Mouse (Mus musculus) left cerebral cortex, adult 9 months (tissue): ENCODE data around the gene Lpo.

Experiments used
- DNase-seq, 2 experiments: peaks; one replicate each; pipeline ENCODE4 v3.0.0; 2022; ENCODE audit warnings: low spot score in 2 of 2

Gene Lpo

DNA sequence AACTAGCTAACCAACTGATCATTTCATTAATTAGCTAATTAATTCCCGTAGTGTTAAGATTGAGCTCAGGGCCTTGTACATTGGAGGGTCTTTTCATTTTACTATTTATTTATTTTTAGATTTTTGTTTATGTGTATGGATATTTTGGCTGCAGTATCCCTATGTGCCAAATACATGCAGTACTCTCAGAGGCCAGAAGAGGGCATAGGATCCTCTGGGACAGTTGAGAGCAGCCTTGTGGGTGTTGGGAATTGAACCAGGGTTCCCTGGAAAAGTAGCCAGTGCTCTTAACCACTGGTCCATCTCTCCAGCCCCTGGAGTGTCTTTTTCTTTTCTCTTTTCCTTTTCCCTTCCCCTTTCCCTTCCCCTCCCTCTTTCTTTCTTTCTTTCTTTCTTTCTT lies 22.6 kb downstream of the Lpo start:
- no peak for DNase-seq

DNA sequence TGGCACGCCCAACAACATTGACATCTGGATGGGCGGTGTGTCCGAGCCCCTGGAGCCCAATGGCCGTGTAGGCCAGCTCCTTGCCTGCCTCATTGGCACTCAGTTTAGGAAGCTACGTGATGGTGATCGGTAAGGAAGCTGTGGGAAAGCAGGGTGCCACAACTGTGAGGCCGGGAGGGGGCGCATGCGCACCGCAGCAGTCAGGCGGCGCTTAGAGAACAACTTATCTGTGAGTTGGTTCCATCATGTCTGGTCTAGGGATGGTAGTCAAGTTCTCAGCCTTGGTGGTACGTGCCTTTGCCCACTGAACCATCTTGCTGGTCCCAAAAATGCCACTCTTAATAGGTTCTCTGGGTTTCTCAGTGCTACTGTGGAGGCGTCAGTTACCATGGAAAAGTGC lies 25.5 kb downstream of the Lpo start:
- peak in 1 of 2 experiments; percentile 46 for DNase-seq

DNA sequence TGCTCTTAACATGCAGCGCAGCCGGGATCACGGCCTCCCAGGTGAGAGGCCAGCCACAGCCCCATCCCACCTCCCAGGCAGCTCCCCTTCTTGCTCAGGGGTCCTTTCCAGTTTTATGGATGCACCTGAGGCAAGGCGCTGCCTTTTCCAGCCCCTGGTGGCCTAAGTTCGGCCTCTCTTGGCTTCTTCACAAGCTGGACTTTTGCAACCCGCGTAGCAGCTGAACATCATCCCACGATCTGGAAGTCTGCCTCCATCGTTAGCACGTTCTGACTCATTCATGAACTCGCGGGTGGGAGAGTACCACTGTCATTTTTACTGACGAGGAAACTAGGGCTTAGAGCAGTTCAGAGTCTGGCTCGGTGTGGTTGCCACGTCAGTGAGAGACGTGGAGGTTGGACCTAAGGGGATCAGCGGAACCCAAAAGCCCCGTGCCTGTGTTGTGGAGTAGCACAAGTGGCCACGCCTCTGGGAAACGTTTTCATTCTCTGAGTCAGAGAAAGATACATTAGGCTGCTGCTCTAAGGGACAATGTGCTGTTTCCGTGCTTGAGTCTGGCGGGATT lies 26.3 kb downstream of the Lpo start:
- DNase-seq = peak; percentile 28 to 63

DNA sequence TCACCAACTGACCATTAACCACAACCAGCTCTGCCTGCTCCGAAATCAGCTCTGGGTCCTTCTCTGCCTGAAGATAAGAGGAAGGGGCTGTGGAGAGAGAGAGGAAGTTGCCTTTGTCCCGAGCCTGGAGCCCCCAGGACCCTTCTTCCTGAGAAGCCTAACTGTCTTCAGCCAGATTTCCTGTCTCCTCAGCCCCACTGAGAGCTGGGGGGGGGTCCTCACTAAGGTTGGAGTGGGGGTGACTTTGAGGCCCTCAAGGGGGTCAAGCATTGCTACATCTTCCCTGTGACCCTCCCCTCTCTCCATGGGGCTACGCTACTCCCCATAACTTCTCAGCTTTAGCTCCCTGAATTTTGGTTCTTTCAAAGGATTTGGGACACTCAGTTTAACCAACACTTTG lies 34.6 kb downstream of the Lpo start, which contains the start of gene Mpo:
Gene Mpo (plus strand): TSS at position 122 of the 400 bp plus-strand sequence.
- no peak for DNase-seq

DNA sequence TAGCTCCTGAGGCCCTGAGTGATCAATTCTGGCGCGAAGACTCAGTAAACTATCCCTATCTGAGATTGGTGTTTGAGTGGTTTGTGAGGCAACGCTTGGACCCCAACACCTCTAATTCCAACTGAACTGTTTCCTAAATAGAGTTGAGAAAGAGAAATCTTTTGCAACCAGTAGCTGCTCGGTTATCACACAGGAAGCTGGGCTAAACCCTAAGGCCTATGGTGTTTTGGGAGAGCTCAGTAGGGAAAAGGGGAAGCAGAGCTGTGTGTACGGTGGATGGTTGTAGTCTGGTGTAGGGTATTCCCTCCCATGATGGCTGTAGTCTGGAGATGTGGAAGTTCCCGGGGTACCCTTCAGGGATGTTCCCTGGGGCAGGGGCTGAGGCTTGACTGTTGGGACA lies 38.0 kb downstream of the Lpo start:
- DNase-seq = no peak

DNA sequence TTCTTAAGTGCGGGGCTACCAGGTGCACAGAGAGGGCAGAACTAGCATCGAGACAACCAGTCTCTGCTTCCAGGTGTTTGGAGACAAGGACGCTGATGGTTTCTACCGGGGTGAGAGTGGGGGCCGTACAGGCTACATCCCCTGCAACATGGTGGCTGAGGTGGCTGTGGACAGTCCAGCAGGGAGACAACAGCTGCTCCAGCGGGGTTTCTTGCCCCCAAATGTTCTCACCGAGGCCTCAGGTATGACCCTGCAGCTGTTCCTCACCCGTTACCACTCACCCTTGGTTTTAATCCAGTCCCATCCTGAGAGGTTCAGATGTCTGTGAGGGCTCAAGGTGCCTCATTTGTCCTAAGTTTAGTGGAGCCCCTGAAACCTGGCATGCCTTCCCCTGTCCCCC lies 48.0 kb downstream of the Lpo start:
- DNase-seq = no peak

DNA sequence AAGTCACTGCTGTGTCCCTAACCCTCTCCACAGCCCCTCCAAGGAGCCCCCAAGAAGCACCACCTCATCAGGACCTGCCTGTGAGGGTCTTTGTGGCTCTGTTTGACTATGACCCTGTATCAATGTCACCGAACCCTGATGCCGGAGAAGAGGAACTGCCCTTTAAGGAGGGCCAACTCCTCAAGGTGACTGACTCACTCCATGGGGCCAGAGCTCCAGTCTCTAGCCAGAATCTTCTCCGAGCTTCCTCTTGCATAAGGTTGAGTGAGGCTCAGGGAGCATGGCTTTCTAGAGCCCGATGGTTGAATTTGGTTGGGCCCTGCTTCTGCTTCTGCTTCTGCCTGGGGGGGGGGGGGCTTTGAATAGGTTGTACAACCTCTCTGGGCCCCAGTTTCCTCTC lies 48.7 kb downstream of the Lpo start:
- DNase-seq = no peak

DNA sequence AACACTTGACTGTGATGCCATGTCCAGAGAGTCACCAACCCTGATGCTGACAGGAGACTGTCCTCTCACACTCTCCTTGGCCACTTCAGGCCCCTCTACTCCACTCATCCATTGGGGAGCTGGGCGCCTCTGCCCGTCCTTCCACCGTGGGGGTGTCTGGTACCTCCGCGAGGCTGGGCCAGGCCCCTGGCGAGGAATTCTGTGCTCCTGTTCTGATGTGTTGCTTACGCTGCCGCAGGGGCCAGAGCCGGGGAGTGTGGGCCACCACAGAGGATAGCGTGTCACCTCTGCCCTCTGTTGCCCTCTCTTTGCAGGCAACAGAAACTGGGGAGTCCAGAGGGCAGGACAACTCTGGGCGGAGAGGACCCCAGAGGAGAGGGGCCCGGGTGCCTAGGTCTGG lies 49.2 kb downstream of the Lpo start:
- DNase-seq = no peak

DNA sequence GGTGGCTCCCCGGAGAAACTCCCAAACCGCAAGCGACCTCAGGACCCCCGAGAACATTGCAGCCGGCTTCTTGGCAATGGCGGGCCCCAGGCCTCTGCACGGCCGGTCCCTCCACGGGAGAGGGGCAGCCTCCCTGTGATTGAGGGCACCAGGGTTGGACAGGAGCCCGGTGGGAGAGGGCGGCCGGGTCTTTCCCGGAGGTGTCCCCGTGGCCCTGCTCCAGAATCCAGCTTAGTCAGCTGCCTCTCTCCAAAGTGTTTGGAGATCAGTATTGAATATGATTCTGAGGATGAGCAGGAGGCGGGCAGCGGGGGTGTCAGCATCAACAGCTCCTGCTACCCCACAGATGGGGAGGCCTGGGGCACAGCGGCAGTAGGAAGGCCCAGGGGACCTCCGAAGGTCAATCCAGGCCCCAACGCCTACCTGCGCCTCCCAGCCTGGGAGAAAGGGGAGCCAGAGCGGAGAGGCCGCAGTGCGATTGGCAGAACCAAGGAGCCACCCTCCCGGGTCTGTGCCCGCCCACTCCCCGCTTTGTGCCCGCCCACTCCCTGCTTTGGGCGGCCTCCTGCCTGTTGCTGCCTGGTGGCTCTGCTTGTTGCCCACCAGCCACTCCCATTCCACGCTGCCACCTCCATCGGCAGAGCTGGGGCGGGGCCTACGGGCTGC lies 49.9 kb downstream of the Lpo start:
- DNase-seq = peak; percentile 48 to 67

DNA sequence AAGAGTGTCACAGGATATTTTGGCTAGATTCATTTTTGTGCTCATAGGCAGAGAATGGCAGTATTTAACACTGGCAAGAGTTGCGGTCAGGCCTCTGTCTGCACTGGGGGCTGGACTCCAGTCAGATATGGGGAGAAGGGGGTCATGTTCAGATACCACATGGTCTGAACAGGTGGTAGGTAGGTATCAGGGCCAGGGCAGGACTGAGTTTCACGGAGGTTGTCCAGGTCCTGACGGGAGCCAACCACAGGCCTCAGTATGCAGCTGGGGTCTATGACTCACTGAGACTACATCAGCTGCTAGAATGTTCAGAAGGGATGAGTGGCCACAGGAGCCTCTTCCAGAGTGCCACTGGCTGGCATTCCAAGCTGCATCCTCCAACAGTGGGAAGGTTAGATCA lies 55.7 kb downstream of the Lpo start:
- DNase-seq = no peak

DNA sequence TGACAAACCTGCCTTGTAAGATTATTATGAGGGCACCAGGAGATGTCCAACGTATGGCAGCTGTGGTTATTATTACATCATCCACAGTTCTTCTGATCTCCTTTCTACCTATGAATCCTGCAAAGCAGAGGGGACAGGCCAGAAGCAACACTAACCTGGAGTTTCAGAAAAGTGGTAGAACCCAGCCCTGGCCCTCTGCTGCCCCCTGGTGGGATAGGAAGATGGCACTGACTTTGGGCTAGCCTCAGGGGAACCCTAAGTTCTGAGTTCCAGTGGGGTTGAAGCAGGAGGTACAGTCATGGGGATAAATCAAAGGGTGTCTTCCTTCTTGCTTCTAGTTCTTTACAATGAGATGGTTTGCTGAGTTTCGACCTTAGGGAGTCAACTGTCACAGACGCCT lies 57.1 kb downstream of the Lpo start:
- DNase-seq = peak in 1 of 2 experiments; percentile 79

DNA sequence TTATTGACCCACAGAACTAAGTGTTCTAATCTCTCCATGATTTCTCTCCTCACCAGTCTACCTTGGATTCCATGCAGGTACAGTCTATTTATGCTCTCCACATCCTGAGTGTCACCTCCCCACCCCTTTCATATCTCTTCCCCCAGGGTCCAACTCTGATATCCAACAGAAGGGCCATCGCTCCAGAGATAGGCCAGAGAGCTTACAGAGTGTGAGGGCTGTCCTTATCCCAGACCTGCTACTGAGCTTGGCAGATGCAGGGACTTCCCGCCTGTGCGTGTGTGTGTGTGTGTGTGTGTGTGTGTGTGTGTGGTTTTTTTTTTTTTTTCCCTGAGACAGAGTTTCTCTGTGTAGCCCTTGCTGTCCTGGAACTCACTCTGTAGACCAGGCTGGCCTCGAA lies 59.3 kb downstream of the Lpo start:
- no peak for DNase-seq

DNA sequence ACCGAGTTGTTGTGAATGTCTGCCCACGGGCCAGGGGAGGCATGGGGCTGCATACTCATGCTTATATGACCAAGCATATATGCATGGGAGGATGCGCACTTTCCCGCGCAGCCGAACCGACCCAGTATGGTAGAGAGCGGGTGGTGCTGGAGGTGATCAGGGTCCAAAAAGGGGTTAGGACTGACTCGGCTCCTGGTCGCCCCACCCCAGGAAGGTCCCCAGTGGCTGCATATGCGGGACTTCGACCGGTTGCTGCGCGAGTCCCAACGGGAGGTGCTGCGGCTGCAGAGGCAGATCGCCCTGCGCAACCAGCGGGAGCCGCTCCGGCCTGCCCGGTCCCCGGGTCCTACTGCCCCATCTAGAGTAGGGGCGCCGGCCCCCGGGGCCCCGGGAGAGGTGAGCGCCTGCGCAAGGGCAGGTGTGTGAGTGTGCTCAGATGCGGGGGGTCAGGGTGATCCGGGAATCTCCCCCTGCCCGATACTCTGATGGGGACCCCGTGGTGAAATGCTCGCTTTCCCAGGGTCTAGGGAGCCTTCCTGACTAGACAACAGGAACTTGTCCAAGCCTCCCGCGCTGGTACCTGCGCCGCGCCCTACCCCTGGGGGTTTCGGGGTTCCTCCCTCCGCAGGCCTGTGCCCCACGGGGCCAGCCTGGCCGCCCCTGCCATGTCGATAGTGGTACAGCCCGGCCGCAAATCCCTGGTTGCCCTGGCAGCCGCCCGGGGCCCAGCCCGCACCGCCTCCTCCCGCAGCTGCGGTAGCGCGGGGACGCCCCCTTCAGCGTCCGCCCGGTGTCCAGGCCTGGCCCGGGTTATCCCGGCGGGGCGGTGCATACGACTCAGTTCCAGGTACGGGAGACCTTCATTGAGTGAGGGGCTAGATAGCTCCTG lies 63.9 kb downstream of the Lpo start:
- DNase-seq = peak in 1 of 2 experiments; percentile 54

DNA sequence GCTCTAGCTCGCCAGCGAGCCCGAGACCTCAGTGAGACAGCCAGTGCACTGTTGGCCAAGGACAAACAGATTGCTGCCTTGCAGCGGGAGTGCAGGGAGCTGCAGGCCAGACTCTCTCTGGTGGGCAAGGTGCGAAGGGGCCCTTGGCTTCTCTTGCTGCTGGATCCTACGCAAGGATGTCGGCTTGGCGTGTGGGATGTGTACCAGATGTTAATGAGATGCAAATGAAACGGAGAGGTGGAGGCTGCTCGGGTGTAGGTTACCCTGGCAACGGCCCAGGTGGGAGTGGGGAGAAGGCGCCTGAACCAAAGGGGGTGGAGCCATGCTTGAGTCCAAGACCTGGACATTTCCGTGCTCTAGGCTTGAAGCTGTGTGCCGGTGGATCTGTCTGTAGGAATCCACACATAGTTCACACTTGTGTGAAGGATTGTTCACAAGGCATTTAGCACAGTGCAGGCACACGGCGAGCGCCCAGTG lies 64.5 kb downstream of the Lpo start:
- DNase-seq = peak; percentile 84 to 87

DNA sequence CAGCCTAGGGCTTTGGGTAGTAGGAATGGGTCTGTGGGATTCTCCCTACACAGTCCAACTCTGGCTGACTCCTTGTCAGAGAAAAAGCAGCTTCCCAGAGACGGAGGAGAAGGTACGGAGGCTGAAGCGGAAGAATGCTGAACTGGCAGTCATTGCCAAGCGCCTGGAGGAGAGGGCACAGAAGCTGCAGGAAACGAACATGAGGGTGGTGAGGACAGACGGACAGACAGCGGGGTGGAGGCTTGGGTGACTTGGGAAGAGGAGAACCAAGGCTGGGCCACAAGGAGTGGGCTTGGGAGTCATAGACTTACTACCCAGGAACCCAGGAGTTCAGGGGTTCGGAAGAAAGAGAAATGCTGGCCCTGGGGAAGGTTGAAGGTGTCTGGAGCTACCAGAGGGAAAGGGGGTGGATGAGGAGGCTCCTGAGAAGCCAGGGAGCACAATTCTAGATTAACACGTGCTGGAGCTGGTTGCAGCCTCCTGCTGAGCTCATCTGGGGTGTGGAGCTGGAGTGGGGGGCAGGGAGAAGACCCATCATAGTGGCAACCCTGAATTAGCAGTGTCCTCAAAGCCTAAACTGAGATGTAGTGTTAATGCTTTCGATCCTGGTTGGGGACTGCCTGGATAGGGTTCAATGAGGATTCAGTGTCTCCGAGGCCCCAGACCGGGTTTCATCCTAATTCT lies 65.2 kb downstream of the Lpo start:
- DNase-seq = peak; percentile 47 to 70

DNA sequence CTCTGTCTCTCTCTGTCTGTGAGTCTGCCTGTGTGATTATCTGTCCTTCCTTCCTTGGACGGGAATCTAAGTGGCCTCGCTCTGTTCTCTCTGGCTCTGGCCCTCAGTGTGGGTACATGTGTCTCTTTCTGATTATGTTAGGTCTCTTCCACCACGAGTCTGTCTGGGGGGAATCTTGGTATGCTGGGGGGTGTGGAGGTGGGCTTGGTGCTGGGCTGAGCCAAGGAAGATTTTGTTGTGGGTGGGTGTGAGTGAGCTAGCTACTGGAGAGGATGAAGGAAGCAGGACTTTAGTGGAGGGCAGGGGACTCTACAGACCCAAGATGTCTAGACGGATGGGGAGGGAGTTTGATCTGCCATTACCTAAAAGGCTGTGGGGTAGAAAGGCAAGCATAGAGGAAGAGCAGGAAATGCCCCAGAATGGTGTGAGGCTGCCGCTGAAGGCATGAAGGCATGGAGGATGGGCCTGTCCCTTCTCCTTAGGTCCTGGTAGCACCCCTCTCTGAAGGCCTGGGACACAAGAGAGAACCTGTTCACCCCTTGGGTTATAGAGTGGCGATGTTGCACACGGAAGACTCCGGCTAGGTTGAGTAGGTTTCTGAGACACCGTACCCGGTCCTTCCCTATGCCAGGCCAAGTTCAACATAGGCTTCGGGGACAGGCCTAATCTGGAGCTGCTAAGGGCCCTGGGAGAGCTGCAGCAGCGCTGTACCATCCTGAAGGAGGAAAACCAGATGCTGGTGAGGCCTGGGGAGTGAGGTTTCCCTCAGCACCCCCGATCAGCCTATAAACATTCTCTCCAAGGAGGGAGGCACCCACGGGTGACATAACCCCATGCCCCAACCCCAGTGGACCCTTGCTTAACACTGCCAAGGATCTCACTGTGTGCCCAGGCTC lies 66.0 kb downstream of the Lpo start:
- peak in 1 of 2 experiments; percentile 37 for DNase-seq

DNA sequence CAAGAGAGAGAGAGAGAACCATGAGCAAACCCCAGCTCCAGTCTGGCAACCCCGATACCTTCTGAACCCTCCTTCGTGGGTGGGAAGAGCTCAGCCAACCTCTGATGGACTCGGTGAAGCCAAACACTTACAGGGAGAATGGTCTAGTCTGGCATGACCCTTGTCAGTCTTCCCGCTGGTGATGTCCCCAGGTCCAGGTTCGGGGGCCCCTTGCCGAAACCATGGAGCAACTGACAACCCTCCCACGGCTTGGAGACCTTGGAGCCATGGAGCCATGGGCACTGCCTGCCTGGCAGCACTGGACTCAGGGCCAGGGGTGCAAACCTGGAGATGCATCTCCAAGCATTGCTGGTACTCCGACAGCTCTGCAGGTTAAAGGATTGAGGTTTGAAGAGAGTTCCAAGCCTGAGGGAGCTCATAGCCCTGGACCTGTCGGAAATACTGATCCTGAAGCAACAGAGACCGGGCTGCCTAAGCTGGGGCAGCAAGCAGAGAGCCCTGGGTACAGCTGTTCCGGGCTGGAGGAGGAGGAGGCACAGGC lies 66.8 kb downstream of the Lpo start:
- no peak for DNase-seq

DNA sequence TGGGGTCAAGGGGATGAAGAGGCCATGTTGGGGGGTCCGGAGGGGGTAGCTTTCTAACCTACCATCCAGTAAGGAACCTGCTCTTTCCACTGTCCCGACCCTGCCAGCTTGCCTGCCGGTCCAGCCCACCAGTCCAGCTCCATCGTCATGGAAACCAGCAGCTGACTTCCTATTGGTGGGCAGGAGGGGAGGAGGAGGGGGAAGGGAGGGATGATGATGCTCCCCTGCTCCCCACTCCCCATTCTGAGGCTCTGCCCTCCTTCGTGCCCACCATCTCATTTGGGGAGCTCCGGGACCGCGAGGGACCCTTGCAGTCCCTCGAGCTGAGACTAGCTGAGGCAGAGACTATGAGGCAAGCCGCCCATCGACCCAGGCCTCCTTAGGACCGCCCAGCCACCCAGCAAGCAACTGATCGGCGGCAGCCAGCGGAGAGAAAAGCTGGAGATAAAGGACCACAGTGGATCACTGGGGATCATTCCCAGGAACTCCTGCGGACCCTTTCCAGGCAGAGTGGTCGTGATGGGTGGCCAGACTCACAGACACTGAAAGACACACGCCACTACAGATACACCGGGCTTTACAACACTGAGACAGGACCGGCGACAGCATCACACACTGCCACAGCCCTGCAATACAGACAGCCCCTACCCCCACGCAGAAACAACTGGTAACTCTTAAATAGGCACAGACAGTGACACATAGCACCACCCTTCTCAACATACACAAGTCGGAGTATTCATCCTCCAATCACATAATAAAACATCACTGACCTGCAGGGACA lies 67.6 kb downstream of the Lpo start, which contains the start of gene Tspoap1:
Gene Tspoap1 (plus strand): TSS at position 241 of the 781 bp plus-strand sequence.
- DNase-seq = peak; percentile 62 to 76

DNA sequence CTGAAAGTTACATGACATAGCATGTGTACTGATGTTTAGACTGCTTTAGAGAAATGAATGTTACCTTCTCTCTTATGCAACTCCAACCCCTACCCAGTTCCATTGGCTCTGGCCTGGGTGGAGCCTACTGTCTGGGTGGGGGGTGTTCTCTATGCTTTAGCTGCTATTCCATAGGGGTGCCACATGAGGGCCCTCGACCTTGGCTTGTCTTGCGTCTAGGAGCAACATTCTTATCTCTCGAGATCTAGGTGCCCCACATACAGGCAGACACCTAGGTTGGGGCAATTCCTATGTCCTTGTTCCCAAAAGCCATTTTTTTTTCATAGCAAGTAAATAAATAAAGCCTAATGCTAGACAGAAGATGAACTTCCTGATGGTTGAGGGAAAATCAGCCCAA lies 68.5 kb downstream of the Lpo start:
- peak; percentile 52 to 58 for DNase-seq
